Mouse (Mus musculus): ENCODE data around the gene Mrps16. TPM values are rescaled to one million over a fixed set of nuclear protein-coding genes. Genes with fewer than 3 reads are reported as not detected.

Mrps16 gene
- polyA plus RNA-seq (2015; fragmentation: Nextera tagmentation; extraction: Ambion mirVana) = 97.6 and 100 TPM in 2 replicates

DNA sequence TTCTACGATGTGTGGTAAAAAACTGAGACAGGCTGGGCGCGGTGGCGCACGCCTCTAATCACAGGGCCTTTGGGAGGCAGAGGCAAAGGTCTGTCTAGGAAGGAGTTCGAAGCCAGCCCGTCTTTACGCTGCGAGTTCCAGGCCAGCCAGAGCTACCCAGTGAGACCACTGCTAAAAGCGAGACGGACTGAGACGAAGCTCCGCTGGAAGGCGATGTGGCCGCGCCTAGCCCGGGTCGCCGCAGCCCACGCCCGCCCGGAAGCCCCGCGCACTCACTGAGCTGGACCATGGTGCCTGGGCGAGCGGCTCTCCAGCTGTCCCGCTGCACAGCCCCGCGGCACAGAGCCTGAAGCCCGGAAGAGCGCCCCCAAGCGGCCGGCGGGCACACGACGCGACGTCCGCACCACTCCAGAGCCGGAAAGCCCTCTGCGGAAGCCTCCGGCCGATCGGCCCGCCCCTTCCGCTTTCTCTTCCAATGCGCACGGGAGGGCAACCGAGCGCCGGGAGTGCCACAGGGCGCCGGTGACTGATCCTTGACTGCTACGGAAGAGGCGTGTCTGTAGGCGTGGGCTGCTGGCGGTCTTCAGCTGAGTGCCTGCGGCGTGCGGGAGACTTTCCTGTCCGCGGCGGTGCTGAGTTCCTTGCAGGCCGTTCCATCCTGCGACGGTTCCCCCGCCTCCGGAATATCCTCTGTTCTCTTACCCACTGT is at the start of gene Mrps16:
Gene Mrps16, minus strand, starts transcription at position 430 of the 709 bp plus-strand sequence.
- peak; percentile 95 for ATAC-seq
- H3K36me3 ChIP-seq (ENCODE audit: control insufficient read depth, insufficient read depth, low read length) = no peaks in the 10 kb centered on the region
- no peaks in the 10 kb centered on the region for H3K9me3 ChIP-seq (ENCODE audit: control insufficient read depth, low read length)
- peak within 1 kb of the TSS; percentile 94 for H3K9ac ChIP-seq (ENCODE audit: low read depth, low read length)
- H3K4me1 ChIP-seq (ENCODE audit: control insufficient read depth, insufficient read depth, low read length) = peaks cover 11% of the 10 kb centered on the region
- H3K27ac ChIP-seq (ENCODE audit: low read length) = peak within 1 kb of the TSS; percentile 87
- peak within 1 kb of the TSS; percentile 69 for H3K4me2 ChIP-seq (ENCODE audit: low read depth, low read length)
- H3K4me3 ChIP-seq (ENCODE audit: low read length) = peak within 1 kb of the TSS; percentile 81
- no peaks in the 10 kb centered on the region for H3K27me3 ChIP-seq (replicated peaks; ENCODE audit: control insufficient read depth, insufficient read depth, low read length)
- WGBS = under 1% methylated on average over 68 of the region's 68 CpGs

DNA sequence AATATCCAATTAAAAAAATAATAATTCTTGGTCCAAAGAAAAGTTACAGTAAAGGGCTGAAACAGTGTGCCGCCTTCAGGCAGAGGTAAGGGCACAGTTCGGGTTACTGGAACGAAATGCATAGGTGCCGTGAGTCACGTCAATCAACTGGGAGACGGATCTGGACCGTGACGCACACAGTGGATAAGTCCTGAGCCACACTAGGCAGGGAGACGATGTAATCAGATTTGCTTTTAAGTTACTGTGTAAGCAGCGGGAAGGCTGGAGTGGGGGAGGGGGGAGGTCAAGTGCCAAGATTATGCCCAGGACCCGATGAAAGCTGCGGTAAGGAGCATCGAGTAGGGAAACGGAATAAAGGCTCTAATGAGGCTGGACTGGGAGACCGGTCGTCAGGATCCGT is 48.8 kb upstream of the Mrps16 start:
- 71% methylated on average over 17 of the region's 17 CpGs for WGBS
- ATAC-seq = no peak

DNA sequence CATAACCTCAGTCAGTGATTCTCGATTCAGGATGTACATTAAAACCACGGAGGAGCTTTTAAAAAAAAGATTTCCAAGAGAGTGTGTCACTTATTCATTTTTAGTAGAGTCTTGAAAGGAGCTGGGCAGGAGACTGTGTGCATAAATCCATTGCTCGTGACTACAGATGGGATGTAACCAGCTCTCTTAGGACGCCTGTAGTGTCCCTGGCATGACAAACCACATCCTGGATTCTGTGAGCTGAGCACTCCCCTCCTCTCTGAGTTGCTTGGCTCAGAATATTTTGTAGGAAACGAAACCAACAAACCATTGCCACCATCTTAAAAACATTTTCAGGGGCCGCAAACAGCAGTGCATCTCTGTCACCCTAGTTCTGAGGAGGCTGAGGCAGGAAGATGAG is 43.5 kb upstream of the Mrps16 start:
- no peak overlapping the region for H3K9ac ChIP-seq (ENCODE audit: low read depth, low read length)
- no peak for ATAC-seq
- WGBS = 63% methylated on average over 6 of the region's 6 CpGs

More for the DNA sequence above, 48.8 kb upstream of the Mrps16 start:
- H3K4me1 ChIP-seq (ENCODE audit: control insufficient read depth, insufficient read depth, low read length) = 0 out of 2 replicates have a peak, but pooled peaks cover under 1% of the 10 kb centered on the region
- H3K9me3 ChIP-seq (ENCODE audit: control insufficient read depth, low read length) = no peaks in the 10 kb centered on the region
- H3K9ac ChIP-seq (ENCODE audit: low read depth, low read length) = no peak overlapping the region
- no peaks in the 10 kb centered on the region for H3K36me3 ChIP-seq (ENCODE audit: control insufficient read depth, insufficient read depth, low read length)
- no peak overlapping the region for H3K4me3 ChIP-seq (ENCODE audit: low read length)
- H3K4me2 ChIP-seq (ENCODE audit: low read depth, low read length) = no peak overlapping the region
- no peaks in the 10 kb centered on the region for H3K27me3 ChIP-seq (replicated peaks; ENCODE audit: control insufficient read depth, insufficient read depth, low read length)
- no peak overlapping the region for H3K27ac ChIP-seq (ENCODE audit: low read length)

DNA sequence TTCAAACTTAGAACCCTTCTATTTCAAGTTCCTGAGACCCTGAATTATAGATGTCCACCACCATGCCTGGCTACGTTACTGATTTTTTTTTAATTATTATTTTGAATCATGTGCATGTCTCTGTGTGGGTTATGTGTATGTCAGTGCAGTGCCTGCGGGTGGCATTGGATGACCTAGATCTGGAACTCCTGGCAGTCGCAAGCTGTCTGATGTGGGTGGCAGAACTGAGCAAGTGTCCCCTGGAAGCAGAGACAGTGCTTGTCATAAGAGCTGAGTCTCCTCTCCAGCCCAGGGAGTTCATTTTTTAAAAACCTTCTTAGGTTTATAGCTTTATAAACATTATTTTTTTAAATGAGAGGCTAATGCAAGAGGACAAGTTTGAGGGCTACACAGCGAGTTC is 39.0 kb upstream of the Mrps16 start:
- Histone ChIP-seq H3K36me3 (ENCODE audit: control insufficient read depth, insufficient read depth, low read length) (no peaks in the 10 kb centered on the region), H3K4me3 (ENCODE audit: low read length) (no peak overlapping the region), H3K4me2 (ENCODE audit: low read depth, low read length) (no peak overlapping the region), H3K4me1 (ENCODE audit: control insufficient read depth, insufficient read depth, low read length) (no peaks in the 10 kb centered on the region), H3K27ac (ENCODE audit: low read length) (no peak overlapping the region), H3K9me3 (ENCODE audit: control insufficient read depth, low read length) (no peaks in the 10 kb centered on the region), H3K27me3 (replicated peaks; ENCODE audit: control insufficient read depth, insufficient read depth, low read length) (no peaks in the 10 kb centered on the region), H3K9ac (ENCODE audit: low read depth, low read length) (no peak overlapping the region)
- no peak for ATAC-seq
- WGBS = 76% methylated on average over 4 of the region's 4 CpGs

More for the DNA sequence above, 43.5 kb upstream of the Mrps16 start:
- H3K4me2 ChIP-seq (ENCODE audit: low read depth, low read length) = no peak overlapping the region
- H3K27ac ChIP-seq (ENCODE audit: low read length) = no peak overlapping the region
- H3K36me3 ChIP-seq (ENCODE audit: control insufficient read depth, insufficient read depth, low read length) = no peaks in the 10 kb centered on the region
- H3K4me1 ChIP-seq (ENCODE audit: control insufficient read depth, insufficient read depth, low read length) = no peaks in the 10 kb centered on the region
- H3K9me3 ChIP-seq (ENCODE audit: control insufficient read depth, low read length) = no peaks in the 10 kb centered on the region
- H3K4me3 ChIP-seq (ENCODE audit: low read length) = no peak overlapping the region
- H3K27me3 ChIP-seq (replicated peaks; ENCODE audit: control insufficient read depth, insufficient read depth, low read length) = no peaks in the 10 kb centered on the region

DNA sequence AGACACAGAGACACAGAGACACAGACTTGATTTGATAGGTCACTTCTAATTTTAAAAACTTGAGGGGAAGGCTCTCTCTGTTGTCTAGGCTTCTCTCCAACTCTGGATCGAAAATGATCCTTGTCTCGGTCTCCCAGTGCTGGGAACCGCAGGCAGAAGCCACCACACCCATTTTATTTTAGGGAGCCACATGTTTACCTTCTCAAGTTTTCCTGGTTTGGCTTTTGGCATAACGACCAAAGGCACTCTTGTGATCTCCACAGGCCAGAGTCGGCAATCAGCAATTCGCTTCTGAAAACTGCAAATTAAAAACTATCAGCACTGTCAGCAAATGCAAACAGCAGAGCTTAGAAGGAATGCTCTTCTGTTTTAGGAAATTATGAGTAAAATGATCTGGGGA is 38.3 kb upstream of the Mrps16 start:
- Histone ChIP-seq H3K4me3 (ENCODE audit: low read length) (no peak overlapping the region), H3K27ac (ENCODE audit: low read length) (no peak overlapping the region), H3K9me3 (ENCODE audit: control insufficient read depth, low read length) (no peaks in the 10 kb centered on the region), H3K4me2 (ENCODE audit: low read depth, low read length) (no peak overlapping the region), H3K4me1 (ENCODE audit: control insufficient read depth, insufficient read depth, low read length) (no peaks in the 10 kb centered on the region), H3K9ac (ENCODE audit: low read depth, low read length) (no peak overlapping the region), H3K36me3 (ENCODE audit: control insufficient read depth, insufficient read depth, low read length) (no peaks in the 10 kb centered on the region), H3K27me3 (replicated peaks; ENCODE audit: control insufficient read depth, insufficient read depth, low read length) (no peaks in the 10 kb centered on the region)
- no peak for ATAC-seq
- 70% methylated on average over 6 of the region's 6 CpGs for WGBS

DNA sequence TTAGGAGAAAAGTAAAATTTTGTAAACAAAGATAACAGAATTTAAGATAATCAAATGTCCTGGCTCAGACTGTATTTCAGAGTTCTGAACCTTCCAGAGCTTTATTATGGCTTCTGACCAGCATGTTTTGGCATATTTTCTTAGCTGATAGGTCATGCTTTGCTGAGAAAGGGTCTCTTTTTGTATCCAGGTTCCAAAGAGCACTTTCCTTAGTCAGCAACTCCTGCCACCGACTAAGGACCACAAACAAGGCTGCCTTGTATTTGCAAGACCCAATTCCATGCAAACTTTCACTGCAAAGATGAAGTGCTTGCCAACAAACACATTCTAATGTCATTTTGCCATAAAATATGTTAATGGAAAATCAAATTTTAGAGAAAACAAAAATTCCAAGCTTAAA is 36.4 kb upstream of the Mrps16 start:
- H3K27me3 ChIP-seq (replicated peaks; ENCODE audit: control insufficient read depth, insufficient read depth, low read length) = no peaks in the 10 kb centered on the region
- no peak for ATAC-seq
- no peaks in the 10 kb centered on the region for H3K4me1 ChIP-seq (ENCODE audit: control insufficient read depth, insufficient read depth, low read length)
- H3K27ac ChIP-seq (ENCODE audit: low read length) = no peak overlapping the region
- H3K9ac ChIP-seq (ENCODE audit: low read depth, low read length) = no peak overlapping the region
- H3K4me3 ChIP-seq (ENCODE audit: low read length) = no peak overlapping the region
- no peaks in the 10 kb centered on the region for H3K9me3 ChIP-seq (ENCODE audit: control insufficient read depth, low read length)
- WGBS = 44% methylated on average over 1 of the region's 1 CpGs
- H3K36me3 ChIP-seq (ENCODE audit: control insufficient read depth, insufficient read depth, low read length) = no peaks in the 10 kb centered on the region
- no peak overlapping the region for H3K4me2 ChIP-seq (ENCODE audit: low read depth, low read length)

DNA sequence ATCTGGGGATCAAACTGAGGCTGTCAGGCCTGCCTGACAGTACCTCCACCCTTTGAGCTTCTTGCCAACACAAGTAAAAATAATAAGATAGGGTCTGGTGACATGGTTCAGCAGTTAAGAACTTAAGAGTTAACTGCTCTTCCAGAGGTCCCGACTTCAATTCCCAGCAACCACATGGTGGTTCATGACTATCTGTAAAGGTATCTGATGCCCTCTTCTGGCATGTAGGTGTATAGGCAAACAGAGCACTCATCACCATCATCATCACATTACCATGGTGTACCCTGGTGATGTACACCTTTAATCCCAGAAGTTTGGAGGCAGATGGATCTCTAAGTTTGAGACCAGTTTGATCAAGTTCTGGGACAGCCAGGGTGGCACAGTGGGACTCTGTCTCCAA is 35.2 kb upstream of the Mrps16 start:
- no peaks in the 10 kb centered on the region for H3K27me3 ChIP-seq (replicated peaks; ENCODE audit: control insufficient read depth, insufficient read depth, low read length)
- no peak overlapping the region for H3K4me3 ChIP-seq (ENCODE audit: low read length)
- H3K9me3 ChIP-seq (ENCODE audit: control insufficient read depth, low read length) = no peaks in the 10 kb centered on the region
- 30% methylated on average over 1 of the region's 1 CpGs for WGBS
- H3K4me2 ChIP-seq (ENCODE audit: low read depth, low read length) = no peak overlapping the region
- no peaks in the 10 kb centered on the region for H3K4me1 ChIP-seq (ENCODE audit: control insufficient read depth, insufficient read depth, low read length)
- H3K9ac ChIP-seq (ENCODE audit: low read depth, low read length) = no peak overlapping the region
- no peak for ATAC-seq
- H3K27ac ChIP-seq (ENCODE audit: low read length) = no peak overlapping the region
- H3K36me3 ChIP-seq (ENCODE audit: control insufficient read depth, insufficient read depth, low read length) = no peaks in the 10 kb centered on the region

DNA sequence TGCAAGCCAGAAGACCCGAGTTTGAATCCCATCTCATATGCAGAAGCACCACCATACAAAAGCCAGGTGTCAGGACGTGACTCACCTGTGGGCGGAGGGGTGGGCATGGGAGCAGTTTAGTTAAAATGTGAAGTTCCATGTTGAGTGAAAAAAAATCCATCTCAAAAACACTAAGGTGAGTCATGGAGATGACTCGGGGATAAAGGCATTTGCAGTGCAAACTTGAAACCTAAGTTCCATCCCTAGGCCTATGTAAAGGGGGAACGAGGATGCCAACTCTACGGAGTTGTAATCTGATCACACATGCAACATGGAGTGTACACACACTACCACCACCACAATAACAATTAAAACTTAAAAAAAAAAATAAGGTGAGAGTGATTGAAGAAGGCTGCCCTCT is 29.6 kb upstream of the Mrps16 start:
- Histone ChIP-seq H3K9me3 (ENCODE audit: control insufficient read depth, low read length) (no peaks in the 10 kb centered on the region), H3K27ac (ENCODE audit: low read length) (no peak overlapping the region), H3K4me1 (ENCODE audit: control insufficient read depth, insufficient read depth, low read length) (no peaks in the 10 kb centered on the region), H3K4me2 (ENCODE audit: low read depth, low read length) (no peak overlapping the region), H3K9ac (ENCODE audit: low read depth, low read length) (no peak overlapping the region), H3K36me3 (ENCODE audit: control insufficient read depth, insufficient read depth, low read length) (no peaks in the 10 kb centered on the region), H3K27me3 (replicated peaks; ENCODE audit: control insufficient read depth, insufficient read depth, low read length) (no peaks in the 10 kb centered on the region), H3K4me3 (ENCODE audit: low read length) (no peak overlapping the region)
- no peak for ATAC-seq
- WGBS = 88% methylated on average over 6 of the region's 6 CpGs

DNA sequence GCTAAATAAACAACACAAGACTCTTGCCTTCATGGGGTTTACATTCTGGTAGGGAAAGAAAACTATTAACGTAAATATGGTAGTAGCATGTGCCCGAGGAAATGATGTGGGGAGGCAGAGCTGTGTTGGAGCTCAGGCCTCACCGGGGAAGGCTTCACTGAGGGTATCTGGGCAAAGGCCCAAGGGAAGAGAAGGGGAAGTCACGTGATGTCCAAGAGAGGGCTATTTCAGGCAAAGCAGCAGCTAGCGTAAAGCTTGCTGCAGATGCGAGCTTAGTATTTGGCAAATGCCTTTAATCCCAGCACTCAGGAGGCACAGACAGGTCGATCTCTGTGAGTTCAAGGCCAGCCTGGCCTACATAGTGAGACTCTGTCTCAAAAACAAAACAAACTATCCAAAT is 28.8 kb upstream of the Mrps16 start:
- no peak for ATAC-seq
- H3K9me3 ChIP-seq (ENCODE audit: control insufficient read depth, low read length) = no peaks in the 10 kb centered on the region
- no peaks in the 10 kb centered on the region for H3K27me3 ChIP-seq (replicated peaks; ENCODE audit: control insufficient read depth, insufficient read depth, low read length)
- H3K4me1 ChIP-seq (ENCODE audit: control insufficient read depth, insufficient read depth, low read length) = no peaks in the 10 kb centered on the region
- WGBS = 62% methylated on average over 7 of the region's 7 CpGs
- H3K4me2 ChIP-seq (ENCODE audit: low read depth, low read length) = no peak overlapping the region
- no peak overlapping the region for H3K4me3 ChIP-seq (ENCODE audit: low read length)
- no peaks in the 10 kb centered on the region for H3K36me3 ChIP-seq (ENCODE audit: control insufficient read depth, insufficient read depth, low read length)
- no peak overlapping the region for H3K27ac ChIP-seq (ENCODE audit: low read length)
- no peak overlapping the region for H3K9ac ChIP-seq (ENCODE audit: low read depth, low read length)

DNA sequence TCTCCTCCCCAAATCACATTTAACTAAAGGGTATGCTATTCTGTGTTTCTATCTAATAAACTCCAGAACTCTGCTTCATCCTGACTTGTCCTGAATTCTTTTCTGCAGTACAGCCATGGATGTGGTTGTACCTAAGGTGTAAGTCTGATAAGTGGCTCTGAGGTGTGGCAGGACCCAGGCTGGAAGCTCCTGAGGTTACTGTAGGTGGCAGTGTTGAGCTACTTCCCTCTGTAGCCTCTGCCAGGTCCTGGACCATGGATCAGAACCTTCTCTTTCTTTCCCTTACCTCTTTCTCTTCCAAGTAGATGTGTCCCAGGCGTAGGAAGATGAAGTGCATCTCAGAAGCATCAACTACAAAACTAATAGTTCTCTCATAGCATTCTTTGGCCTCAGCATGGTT is 6.6 kb upstream of the Mrps16 start:
- no peak overlapping the region for H3K9ac ChIP-seq (ENCODE audit: low read depth, low read length)
- H3K27ac ChIP-seq (ENCODE audit: low read length) = no peak overlapping the region
- ATAC-seq = no peak
- H3K9me3 ChIP-seq (ENCODE audit: control insufficient read depth, low read length) = no peaks in the 10 kb centered on the region
- no peaks in the 10 kb centered on the region for H3K4me1 ChIP-seq (ENCODE audit: control insufficient read depth, insufficient read depth, low read length)
- no peaks in the 10 kb centered on the region for H3K36me3 ChIP-seq (ENCODE audit: control insufficient read depth, insufficient read depth, low read length)
- H3K4me3 ChIP-seq (ENCODE audit: low read length) = no peak overlapping the region
- H3K4me2 ChIP-seq (ENCODE audit: low read depth, low read length) = no peak overlapping the region
- no peaks in the 10 kb centered on the region for H3K27me3 ChIP-seq (replicated peaks; ENCODE audit: control insufficient read depth, insufficient read depth, low read length)
- 50% methylated on average over 1 of the region's 1 CpGs for WGBS

All from intestine, embryonic 16.5 days (tissue).